Mouse (Mus musculus) hindbrain, embryonic 13.5 days (tissue): ENCODE measurements at regions not wholly inside any gene's neighbourhood (a gene's known extent, or its start where the extent isn't known, plus 50 kb on each side); places are given as distances from the start of the nearest gene placed in this dataset.

Experiments used
- ATAC-seq: fragments of 200-750 bp; cut with Nextera tagmentation; 2 replicates; pipeline ENCODE4 v1.8.0; 2017; ENCODE audit warnings: moderate TSS enrichment; ENCODE audit not compliant: low FRiP score
- H3K27ac ChIP-seq: fragments of 300-500 bp; sonication (generic); 2 replicates; pipeline ENCODE4 v1.5.1; 2015; ENCODE audit warnings: inconsistent platforms, mild to moderate bottlenecking, moderate library complexity
- H3K27me3 ChIP-seq: fragments of 300-500 bp; sonication (generic); 2 replicates; pipeline ENCODE4 v1.6.1; 2015; ENCODE audit warnings: mild to moderate bottlenecking, inconsistent platforms
- H3K36me3 ChIP-seq: fragments of 300-500 bp; sonication (generic); 2 replicates; pipeline ENCODE4 v1.6.1; 2015; ENCODE audit warnings: mild to moderate bottlenecking, inconsistent platforms
- H3K4me1 ChIP-seq: fragments of 300-500 bp; sonication (generic); replicated peaks from 2 replicates; pipeline ENCODE4 v1.6.1; 2015; ENCODE audit warnings: inconsistent platforms
- H3K4me2 ChIP-seq: fragments of 300-500 bp; sonication (generic); 2 replicates; pipeline ENCODE4 v1.6.1; 2015; ENCODE audit warnings: inconsistent platforms, mild to moderate bottlenecking, moderate library complexity
- H3K4me3 ChIP-seq: fragments of 300-500 bp; sonication (generic); 2 replicates; pipeline ENCODE4 v1.5.1; 2015; ENCODE audit warnings: mild to moderate bottlenecking, inconsistent platforms
- H3K9ac ChIP-seq: fragments of 300-500 bp; sonication (generic); 2 replicates; pipeline ENCODE4 v1.6.1; 2015; ENCODE audit warnings: mild to moderate bottlenecking, inconsistent platforms
- H3K9me3 ChIP-seq: fragments of 300-500 bp; sonication (generic); 2 replicates; pipeline ENCODE4 v1.6.1; 2016; ENCODE audit warnings: inconsistent platforms
- WGBS: fragments of 180-500 bp; shearing (Covaris S2); methylation state at CpG from one replicate; pipeline ENCODE4 v1.1.7; 2015; 5-methylcytosine and 5-hydroxymethylcytosine counted together

- 87% methylated on average over 5 of the region's 5 CpGs for WGBS
- Histone ChIP-seq H3K27me3 (no peaks in the 10 kb centered on the region), H3K27ac (no peak overlapping the region), H3K36me3 (no peaks in the 10 kb centered on the region), H3K9me3 (no peaks in the 10 kb centered on the region), H3K4me3 (no peak overlapping the region), H3K4me2 (no peak overlapping the region), H3K4me1 (no peaks in the 10 kb centered on the region), H3K9ac (no peak overlapping the region)
- no peak for ATAC-seq
Observed at GRCm38 (mm10) chr16:27138384-27138783, 146.9 kb upstream of the Gmnc start.

GRCm38 (mm10) chr16:27138987-27139386 lies 147.5 kb upstream of the Gmnc start:
- Histone ChIP-seq H3K9me3 (no peaks in the 10 kb centered on the region), H3K27me3 (no peaks in the 10 kb centered on the region), H3K27ac (no peak overlapping the region), H3K4me1 (no peaks in the 10 kb centered on the region), H3K36me3 (no peaks in the 10 kb centered on the region), H3K4me2 (no peak overlapping the region), H3K9ac (no peak overlapping the region), H3K4me3 (no peak overlapping the region)
- ATAC-seq: no peak; the same call in 1 of the 2 replicates
- WGBS: 27% methylated on average over 1 of the region's 1 CpGs

- 10% methylated on average over 3 of the region's 3 CpGs for WGBS
- no peaks in the 10 kb centered on the region for H3K9me3 ChIP-seq
- no peak overlapping the region for H3K4me3 ChIP-seq
- no peak overlapping the region for H3K9ac ChIP-seq
- no peaks in the 10 kb centered on the region for H3K4me1 ChIP-seq
- H3K36me3 ChIP-seq: no peaks in the 10 kb centered on the region
- no peak overlapping the region for H3K4me2 ChIP-seq
- H3K27me3 ChIP-seq: no peaks in the 10 kb centered on the region
- no peak overlapping the region for H3K27ac ChIP-seq
- ATAC-seq: peak; percentile 59; the same call in 1 of the 2 replicates
Observed at GRCm38 (mm10) chr16:27140037-27140436, 148.6 kb upstream of the Gmnc start.

- 87% methylated on average over 4 of the region's 4 CpGs for WGBS
- Histone ChIP-seq H3K36me3 (no peaks in the 10 kb centered on the region), H3K4me3 (no peak overlapping the region), H3K4me1 (no peaks in the 10 kb centered on the region), H3K9ac (no peak overlapping the region), H3K9me3 (no peaks in the 10 kb centered on the region), H3K27me3 (no peaks in the 10 kb centered on the region), H3K27ac (no peak overlapping the region), H3K4me2 (no peak overlapping the region)
- ATAC-seq: no peak
Observed at GRCm38 (mm10) chr16:27155805-27156204, 151.5 kb upstream of the Ostn start.

GRCm38 (mm10) chr16:27195650-27196049 lies 111.6 kb upstream of the Ostn start:
- Histone ChIP-seq H3K27ac (no peak overlapping the region), H3K4me1 (no peaks in the 10 kb centered on the region), H3K4me3 (no peak overlapping the region), H3K9ac (no peak overlapping the region), H3K27me3 (no peaks in the 10 kb centered on the region), H3K36me3 (no peaks in the 10 kb centered on the region), H3K9me3 (no peaks in the 10 kb centered on the region), H3K4me2 (no peak overlapping the region)
- 84% methylated on average over 2 of the region's 2 CpGs for WGBS
- no peak for ATAC-seq
